Mouse (Mus musculus) limb, embryonic 12.5 days (tissue): ENCODE measurements at regions not wholly inside any gene's neighbourhood (a gene's known extent, or its start where the extent isn't known, plus 50 kb on each side); places are given as distances from the start of the nearest gene placed in this dataset.

Source experiments
- ATAC-seq: fragments of 200-750 bp; cut with Nextera tagmentation; 2 replicates; pipeline ENCODE4 v1.8.0; 2017; ENCODE audit warnings: low read depth, moderate TSS enrichment; ENCODE audit not compliant: insufficient number of reproducible peaks, insufficient read depth, low FRiP score, low TSS enrichment
- H3K27ac ChIP-seq: fragments of 300-500 bp; sonication (generic); 2 replicates; pipeline ENCODE4 v1.5.1; 2016; ENCODE audit warnings: mild to moderate bottlenecking, moderate library complexity
- H3K27me3 ChIP-seq: fragments of 300-500 bp; sonication (generic); 2 replicates; pipeline ENCODE4 v1.6.1; 2016; ENCODE audit warnings: mild to moderate bottlenecking, moderate library complexity
- H3K36me3 ChIP-seq: fragments of 300-500 bp; sonication (generic); 2 replicates; pipeline ENCODE4 v1.6.1; 2016; ENCODE audit warnings: mild to moderate bottlenecking, moderate library complexity
- H3K4me1 ChIP-seq: fragments of 300-500 bp; sonication (generic); replicated peaks from 2 replicates; pipeline ENCODE4 v1.6.1; 2016
- H3K4me2 ChIP-seq: fragments of 300-500 bp; sonication (generic); 2 replicates; pipeline ENCODE4 v1.6.1; 2016; ENCODE audit warnings: mild to moderate bottlenecking, moderate library complexity
- H3K4me3 ChIP-seq: fragments of 300-500 bp; sonication (generic); replicated peaks from 2 replicates; pipeline ENCODE4 v1.5.1; 2016; ENCODE audit warnings: mild to moderate bottlenecking
- H3K9ac ChIP-seq: fragments of 300-500 bp; sonication (generic); replicated peaks from 2 replicates; pipeline ENCODE4 v1.6.1; 2016; ENCODE audit warnings: mild to moderate bottlenecking, moderate library complexity
- H3K9me3 ChIP-seq: fragments of 300-500 bp; sonication (generic); 2 replicates; pipeline ENCODE4 v1.6.1; 2016; ENCODE audit warnings: mild to moderate bottlenecking, moderate library complexity
- WGBS: fragments of 180-500 bp; shearing (Covaris S2); methylation state at CpG from one replicate; pipeline ENCODE4 v1.1.7; 2016; 5-methylcytosine and 5-hydroxymethylcytosine counted together

- no peak for ATAC-seq
- no peaks in the 10 kb centered on the region for H3K9me3 ChIP-seq
- no peak overlapping the region for H3K27ac ChIP-seq
- H3K4me3 ChIP-seq, result no peak overlapping the region
- no peak overlapping the region for H3K9ac ChIP-seq
- no peaks in the 10 kb centered on the region for H3K36me3 ChIP-seq
- H3K4me2 ChIP-seq, result no peak overlapping the region
- WGBS, result 36% methylated on average over 3 of the region's 3 CpGs
- no peaks in the 10 kb centered on the region for H3K27me3 ChIP-seq
- no peaks in the 10 kb centered on the region for H3K4me1 ChIP-seq
These were observed 154.4 kb downstream of the Thbs2 start for GRCm38 (mm10) chr17:14539651-14540050.

- no peaks in the 10 kb centered on the region for H3K4me1 ChIP-seq
- H3K9me3 ChIP-seq, result no peaks in the 10 kb centered on the region
- H3K36me3 ChIP-seq, result no peaks in the 10 kb centered on the region
- H3K4me3 ChIP-seq, result no peak overlapping the region
- H3K27ac ChIP-seq, result no peak overlapping the region
- H3K4me2 ChIP-seq, result no peak overlapping the region
- no peak for ATAC-seq
- WGBS, result 92% methylated on average over 3 of the region's 3 CpGs
- H3K9ac ChIP-seq, result no peak overlapping the region
- H3K27me3 ChIP-seq, result no peaks in the 10 kb centered on the region
These were observed 154.8 kb downstream of the Thbs2 start for GRCm38 (mm10) chr17:14539191-14539590.

GRCm38 (mm10) chr17:14538527-14538926 lies 155.5 kb downstream of the Thbs2 start:
- Histone ChIP-seq H3K4me1 (no peaks in the 10 kb centered on the region), H3K27me3 (no peaks in the 10 kb centered on the region), H3K4me3 (no peak overlapping the region), H3K36me3 (no peaks in the 10 kb centered on the region), H3K4me2 (no peak overlapping the region), H3K27ac (no peak overlapping the region), H3K9me3 (no peaks in the 10 kb centered on the region), H3K9ac (no peak overlapping the region)
- no peak for ATAC-seq
- 69% methylated on average over 3 of the region's 3 CpGs for WGBS

GRCm38 (mm10) chr17:14532979-14533314 lies 161.1 kb downstream of the Thbs2 start:
- H3K27me3 ChIP-seq, result no peaks in the 10 kb centered on the region
- no peak overlapping the region for H3K27ac ChIP-seq

GRCm38 (mm10) chr17:14532298-14532978 lies 161.6 kb downstream of the Thbs2 start:
- no peaks in the 10 kb centered on the region for H3K9me3 ChIP-seq
- H3K36me3 ChIP-seq, result no peaks in the 10 kb centered on the region
- no peaks in the 10 kb centered on the region for H3K4me1 ChIP-seq
- no peak overlapping the region for H3K9ac ChIP-seq
- no peak overlapping the region for H3K4me3 ChIP-seq
- WGBS, result 84% methylated on average over 8 of the region's 8 CpGs
- H3K27ac ChIP-seq, result no peak overlapping the region
- ATAC-seq, result no peak
- H3K27me3 ChIP-seq, result no peaks in the 10 kb centered on the region
- no peak overlapping the region for H3K4me2 ChIP-seq

More at GRCm38 (mm10) chr17:14532979-14533314, 161.1 kb downstream of the Thbs2 start:
- no peak overlapping the region for H3K4me3 ChIP-seq
- no peaks in the 10 kb centered on the region for H3K36me3 ChIP-seq
- no peak overlapping the region for H3K4me2 ChIP-seq
- no peak for ATAC-seq
- H3K9ac ChIP-seq, result no peak overlapping the region
- H3K9me3 ChIP-seq, result no peaks in the 10 kb centered on the region
- 92% methylated on average over 4 of the region's 4 CpGs for WGBS
- H3K4me1 ChIP-seq, result no peaks in the 10 kb centered on the region

- 75% methylated on average over 3 of the region's 3 CpGs for WGBS
- ATAC-seq, result no peak
- Histone ChIP-seq H3K9me3 (no peaks in the 10 kb centered on the region), H3K36me3 (no peaks in the 10 kb centered on the region), H3K4me3 (no peak overlapping the region), H3K27me3 (no peaks in the 10 kb centered on the region), H3K4me1 (no peaks in the 10 kb centered on the region), H3K27ac (no peak overlapping the region), H3K4me2 (no peak overlapping the region), H3K9ac (no peak overlapping the region)
These were observed 162.2 kb downstream of the Thbs2 start for GRCm38 (mm10) chr17:14531796-14532195.

- Histone ChIP-seq H3K4me3 (no peak overlapping the region), H3K36me3 (no peaks in the 10 kb centered on the region), H3K27me3 (peaks cover 5% of the 10 kb centered on the region; the same call in 1 of the 2 replicates), H3K9ac (no peak overlapping the region), H3K27ac (no peak overlapping the region), H3K9me3 (no peaks in the 10 kb centered on the region), H3K4me1 (no peaks in the 10 kb centered on the region), H3K4me2 (no peak overlapping the region)
- WGBS, result 90% methylated on average over 2 of the region's 2 CpGs
- ATAC-seq, result no peak
These were observed 166.3 kb downstream of the Thbs2 start for GRCm38 (mm10) chr17:14527691-14528090.

GRCm38 (mm10) chr17:14525255-14525654 lies 168.8 kb downstream of the Thbs2 start:
- Histone ChIP-seq H3K9me3 (no peaks in the 10 kb centered on the region), H3K4me3 (no peak overlapping the region), H3K27me3 (peaks cover 19% of the 10 kb centered on the region), H3K4me2 (no peak overlapping the region), H3K4me1 (no peaks in the 10 kb centered on the region), H3K9ac (no peak overlapping the region), H3K36me3 (no peaks in the 10 kb centered on the region), H3K27ac (no peak overlapping the region)
- no peak for ATAC-seq
- 85% methylated on average over 7 of the region's 7 CpGs for WGBS

GRCm38 (mm10) chr17:14524426-14525236 lies 169.4 kb downstream of the Thbs2 start:
- no peak overlapping the region for H3K4me3 ChIP-seq
- H3K9ac ChIP-seq, result no peak overlapping the region
- no peaks in the 10 kb centered on the region for H3K9me3 ChIP-seq
- H3K4me2 ChIP-seq, result no peak overlapping the region
- H3K27me3 ChIP-seq, result peaks cover 19% of the 10 kb centered on the region
- no peak for ATAC-seq
- H3K27ac ChIP-seq, result no peak overlapping the region
- no peaks in the 10 kb centered on the region for H3K4me1 ChIP-seq
- 49% methylated on average over 13 of the region's 13 CpGs for WGBS
- no peaks in the 10 kb centered on the region for H3K36me3 ChIP-seq

GRCm38 (mm10) chr17:14522011-14522410 lies 172.0 kb downstream of the Thbs2 start:
- Histone ChIP-seq H3K36me3 (no peaks in the 10 kb centered on the region), H3K9me3 (no peaks in the 10 kb centered on the region), H3K4me3 (no peak overlapping the region), H3K27me3 (peaks cover 21% of the 10 kb centered on the region), H3K4me2 (no peak overlapping the region), H3K4me1 (peaks cover 22% of the 10 kb centered on the region), H3K27ac (no peak overlapping the region), H3K9ac (no peak overlapping the region)
- 66% methylated on average over 2 of the region's 2 CpGs for WGBS
- ATAC-seq, result no peak

- Histone ChIP-seq H3K27me3 (peaks cover 28% of the 10 kb centered on the region), H3K4me1 (peaks cover 30% of the 10 kb centered on the region), H3K4me2 (no peak overlapping the region), H3K27ac (no peak overlapping the region), H3K4me3 (no peak overlapping the region), H3K36me3 (no peaks in the 10 kb centered on the region), H3K9ac (no peak overlapping the region), H3K9me3 (no peaks in the 10 kb centered on the region)
- 18% methylated on average over 5 of the region's 5 CpGs for WGBS
- ATAC-seq, result no peak
These were observed 173.5 kb downstream of the Thbs2 start for GRCm38 (mm10) chr17:14520565-14520964.
